Mouse (Mus musculus) lung, embryonic 14.5 days (tissue): Measurements from ENCODE around the gene Pzp. TPM values are rescaled to one million over a fixed set of nuclear protein-coding genes. Genes with fewer than 3 reads are reported as not detected.

ENCODE experiments used
- ATAC-seq: fragments of 200-750 bp; cut with Nextera tagmentation; 2 replicates; pipeline ENCODE4 v1.8.0; 2017; ENCODE audit warnings: mild to moderate bottlenecking, moderate TSS enrichment, moderate library complexity; ENCODE audit not compliant: insufficient read depth
- DNase-seq: peaks from one replicate; pipeline ENCODE4 v3.0.0-alpha.2; 2015
- H3K27ac ChIP-seq: fragments of 300-500 bp; sonication (generic); 2 replicates; pipeline ENCODE4 v1.5.1; 2014; ENCODE audit warnings: low read depth, mild to moderate bottlenecking, moderate library complexity
- H3K27me3 ChIP-seq: fragments of 300-500 bp; sonication (generic); 2 replicates; pipeline ENCODE4 v1.6.1; 2014; ENCODE audit warnings: low read length, control low read depth; ENCODE audit not compliant: insufficient read depth
- H3K36me3 ChIP-seq: fragments of 300-500 bp; sonication (generic); 2 replicates; pipeline ENCODE4 v1.6.1; 2014; ENCODE audit warnings: control low read depth; ENCODE audit not compliant: insufficient read depth
- H3K4me1 ChIP-seq: fragments of 300-500 bp; sonication (generic); 2 replicates; pipeline ENCODE4 v1.6.1; 2014; ENCODE audit warnings: antibody characterized with exemption, control low read depth; ENCODE audit not compliant: insufficient read depth
- H3K4me2 ChIP-seq: fragments of 300-500 bp; sonication (generic); 2 replicates; pipeline ENCODE4 v1.6.1; 2014; ENCODE audit warnings: mild to moderate bottlenecking
- H3K4me3 ChIP-seq: fragments of 300-500 bp; sonication (generic); 2 replicates; pipeline ENCODE4 v1.5.1; 2014; ENCODE audit warnings: low read depth, low read length
- H3K9ac ChIP-seq: fragments of 300-500 bp; sonication (generic); 2 replicates; pipeline ENCODE4 v1.6.1; 2014
- H3K9me3 ChIP-seq: fragments of 300-500 bp; sonication (generic); 2 replicates; pipeline ENCODE4 v1.6.1; 2016; ENCODE audit warnings: low read depth, low read length, control low read depth
- CTCF ChIP-seq: IDR thresholded peaks from 2 replicates; pipeline ENCODE4 v1.5.1; 2016; ENCODE audit warnings: antibody characterized with exemption, low read depth
- WGBS: fragments of 180-500 bp; shearing (Covaris S2); extraction: QIAGEN DNeasy Blood & Tissue Kit; methylation state at CpG from one replicate; pipeline ENCODE4 v1.1.7; 2014; 5-methylcytosine and 5-hydroxymethylcytosine counted together
- polyA plus RNA-seq: library from polyadenylated mRNA; unstranded; fragments of >200 nt; fragmentation: Nextera tagmentation; extraction: Ambion mirVana; gene quantifications from 2 replicates; pipeline ENCODE4 v1.2.1, GENCODE M21; 2014

Gene Pzp
- polyA plus RNA-seq, 1 experiment from 2014 or later: 0.04 TPM

DNA sequence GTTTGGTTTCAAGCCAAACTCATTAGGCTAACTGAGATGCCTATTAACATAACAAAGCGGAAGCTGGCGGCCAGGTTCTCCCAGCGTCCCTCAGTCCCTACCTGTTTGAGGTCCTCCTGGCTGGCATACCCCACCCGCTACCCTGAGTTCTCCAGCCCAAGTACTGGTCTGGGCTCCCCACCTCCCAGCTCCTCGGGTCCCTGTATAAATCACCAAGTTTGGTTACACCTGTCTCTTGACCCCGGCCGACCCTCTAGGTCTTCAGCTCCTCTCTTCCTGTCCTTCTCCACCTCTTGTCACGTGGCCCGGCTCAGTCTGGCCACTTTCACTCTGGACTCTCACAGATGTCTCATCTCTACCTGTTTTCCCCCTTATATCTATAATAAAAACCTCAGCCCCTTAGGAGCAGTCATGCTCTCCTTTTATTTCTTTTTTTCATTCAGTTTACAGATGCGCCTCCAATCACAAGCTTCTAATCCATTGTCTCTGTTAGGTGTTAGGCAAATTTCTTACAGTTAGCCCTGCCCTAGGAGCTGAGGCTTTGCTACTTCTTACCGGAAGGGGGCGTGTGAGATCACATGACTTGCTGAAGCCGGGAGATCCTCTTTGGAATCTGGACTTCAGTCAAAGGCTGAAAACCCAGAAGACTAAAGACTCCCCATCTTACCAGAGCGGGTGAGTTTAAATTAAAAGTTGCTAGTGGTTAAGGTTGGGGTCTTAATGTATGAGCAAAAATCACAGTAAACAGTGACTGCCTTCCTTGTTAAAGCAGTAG lies 80.6 kb downstream of the Pzp start:
- ATAC-seq (peak; percentile 70), DNase-seq (peak; percentile 88)
- Histone ChIP-seq H3K36me3 (no peaks in the 10 kb centered on the region), H3K4me2 (peak overlapping the region; percentile 34), H3K9ac (no peak overlapping the region), H3K4me1 (no peaks in the 10 kb centered on the region), H3K9me3 (no peaks in the 10 kb centered on the region), H3K27me3 (no peaks in the 10 kb centered on the region), H3K4me3 (no peak overlapping the region), H3K27ac (no peak overlapping the region)
- TF ChIP-seq CTCF: peak; percentile 81
- 13% methylated on average over 14 of the region's 14 CpGs for WGBS

DNA sequence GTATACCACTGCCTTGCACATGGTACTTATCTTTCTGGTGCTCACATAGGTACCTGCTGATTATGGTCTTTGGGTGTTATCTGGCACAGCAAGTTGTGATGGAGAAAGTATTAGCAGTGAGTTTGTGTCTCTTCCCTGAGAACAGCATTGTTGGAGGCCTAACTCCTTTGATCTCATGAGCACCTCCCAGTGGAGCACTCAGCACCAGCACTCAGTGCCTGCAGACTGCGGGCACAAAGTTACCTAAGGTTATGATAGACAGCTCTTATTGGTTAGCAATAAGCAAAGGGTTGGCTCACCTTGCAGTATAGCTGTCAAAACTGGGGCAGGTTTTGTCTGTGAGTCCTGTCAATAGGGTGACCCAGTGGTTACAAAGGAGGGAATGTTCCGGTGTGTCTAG lies 86.3 kb downstream of the Pzp start:
- Histone ChIP-seq H3K4me2 (no peak overlapping the region), H3K36me3 (peaks cover 14% of the 10 kb centered on the region), H3K4me1 (no peaks in the 10 kb centered on the region; the same call in 1 of the 2 replicates), H3K9ac (no peak overlapping the region), H3K27ac (no peak overlapping the region), H3K4me3 (no peak overlapping the region), H3K27me3 (no peaks in the 10 kb centered on the region), H3K9me3 (no peaks in the 10 kb centered on the region)
- DNase-seq (no peak), ATAC-seq (no peak)
- WGBS: 88% methylated on average over 2 of the region's 2 CpGs
- TF ChIP-seq CTCF: no peak

DNA sequence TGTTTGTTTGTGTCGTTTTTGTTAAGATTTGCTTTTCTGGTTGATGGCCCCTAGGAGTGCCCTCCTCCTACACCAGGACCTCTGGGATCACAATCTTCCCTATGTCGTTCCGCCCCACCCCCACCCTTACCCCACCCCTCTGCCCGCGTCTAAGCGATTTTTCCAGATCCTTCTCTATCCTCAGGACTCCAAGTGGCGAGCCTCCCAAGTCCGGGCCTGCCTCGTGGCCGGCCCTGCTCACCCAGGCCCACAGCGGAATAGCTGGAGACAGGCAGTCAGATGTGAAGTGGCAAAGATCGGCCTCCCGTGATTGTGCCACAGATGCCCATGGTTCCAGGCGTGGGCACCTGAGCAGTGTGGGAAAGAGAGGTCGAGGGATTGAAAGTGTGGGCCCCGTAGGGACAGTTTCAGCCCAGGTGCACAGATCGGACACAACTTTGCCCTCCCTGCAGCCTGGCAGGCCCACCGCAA lies 87.6 kb downstream of the Pzp start:
- TF ChIP-seq CTCF: no peak
- ATAC-seq (peak; percentile 59), DNase-seq (no peak)
- no peaks in the 10 kb centered on the region; the same call in 1 of the 2 replicates for H3K4me1 ChIP-seq
- H3K4me2 ChIP-seq: peak overlapping the region; percentile 66
- H3K27ac ChIP-seq: peak overlapping the region; percentile 97
- no peaks in the 10 kb centered on the region for H3K27me3 ChIP-seq
- H3K4me3 ChIP-seq: peak overlapping the region; percentile 98
- peak overlapping the region; percentile 55 for H3K9ac ChIP-seq
- WGBS: 18% methylated on average over 18 of the region's 18 CpGs
- H3K9me3 ChIP-seq: no peaks in the 10 kb centered on the region
- peaks cover 28% of the 10 kb centered on the region for H3K36me3 ChIP-seq

GRCm38 (mm10) chr6:128438317-128438870 lies 88.1 kb downstream of the Pzp start, which contains the start of gene Fkbp4:
Fkbp4 (minus strand) TSS chr6:128438677.
- no peaks in the 10 kb centered on the region for H3K9me3 ChIP-seq
- H3K36me3 ChIP-seq: peaks cover 33% of the 10 kb centered on the region
- peak within 1 kb of the TSS; percentile 94 for H3K9ac ChIP-seq
- ATAC-seq (peak; percentile 93), DNase-seq (peak; percentile 97)
- no peak for TF ChIP-seq CTCF
- under 1% methylated on average over 60 of the region's 67 CpGs for WGBS
- H3K27me3 ChIP-seq: no peaks in the 10 kb centered on the region
- peak within 1 kb of the TSS; percentile 66 for H3K4me2 ChIP-seq
- no peaks in the 10 kb centered on the region; the same call in 1 of the 2 replicates for H3K4me1 ChIP-seq
- peak within 1 kb of the TSS; percentile 98 for H3K4me3 ChIP-seq
- peak within 1 kb of the TSS; percentile 97 for H3K27ac ChIP-seq

- Histone ChIP-seq H3K4me2 (peak overlapping the region; percentile 66), H3K27ac (peak overlapping the region; percentile 97), H3K4me3 (peak overlapping the region; percentile 98), H3K9me3 (no peaks in the 10 kb centered on the region), H3K36me3 (peaks cover 38% of the 10 kb centered on the region), H3K4me1 (no peaks in the 10 kb centered on the region; the same call in 1 of the 2 replicates), H3K27me3 (no peaks in the 10 kb centered on the region), H3K9ac (peak overlapping the region; percentile 94)
- ATAC-seq (peak; percentile 77), DNase-seq (peak; percentile 75)
- WGBS: under 1% methylated on average over 52 of the region's 52 CpGs
- no peak for TF ChIP-seq CTCF
These were observed 88.7 kb downstream of the Pzp start for GRCm38 (mm10) chr6:128437731-128438316.

DNA sequence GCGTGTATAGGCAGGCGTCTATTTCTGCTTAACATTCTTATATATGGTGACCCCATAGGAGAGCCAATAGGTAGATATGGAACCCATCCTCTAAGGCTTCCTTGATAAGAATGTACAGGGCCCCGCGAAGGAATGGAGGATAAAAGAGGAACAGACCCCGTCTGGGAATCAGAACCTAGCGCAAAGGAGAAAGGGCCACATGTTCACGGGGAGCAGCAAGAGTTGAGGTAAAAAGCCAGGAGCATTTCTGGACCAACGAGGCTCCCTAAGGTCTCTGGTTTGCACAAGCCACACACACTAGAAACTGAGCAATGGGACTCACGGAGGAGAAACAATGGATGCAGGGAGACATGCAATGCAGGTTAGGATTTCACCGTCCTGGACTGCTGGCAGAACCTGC lies 89.2 kb downstream of the Pzp start:
- peaks cover 44% of the 10 kb centered on the region for H3K36me3 ChIP-seq
- no peaks in the 10 kb centered on the region; the same call in 1 of the 2 replicates for H3K4me1 ChIP-seq
- peak overlapping the region; percentile 98 for H3K4me3 ChIP-seq
- DNase-seq (no peak), ATAC-seq (no peak)
- peak overlapping the region; percentile 94 for H3K9ac ChIP-seq
- TF ChIP-seq CTCF: no peak
- peak overlapping the region; percentile 97 for H3K27ac ChIP-seq
- H3K4me2 ChIP-seq: peak overlapping the region; percentile 66
- WGBS: 1% methylated on average over 10 of the region's 10 CpGs
- H3K9me3 ChIP-seq: no peaks in the 10 kb centered on the region
- no peaks in the 10 kb centered on the region for H3K27me3 ChIP-seq
